Mouse (Mus musculus) lung, postnatal 0 days (tissue): ENCODE results near the gene Ogfrl1.

Experiments
- CTCF ChIP-seq: IDR thresholded peaks from 2 replicates; pipeline ENCODE4 v1.5.1; 2016; ENCODE audit warnings: antibody characterized with exemption, mild to moderate bottlenecking
- EP300 ChIP-seq: IDR thresholded peaks from 2 replicates; pipeline ENCODE4 v1.6.1; 2016; ENCODE audit warnings: antibody characterized with exemption, mild to moderate bottlenecking, control low read depth

- TF ChIP-seq CTCF = no peak
- no peak for TF ChIP-seq EP300
These were observed 15.5 kb downstream of the Ogfrl1 start for GRCm38 (mm10) chr1:23382037-23382436.
